Mouse (Mus musculus): Measurements from ENCODE around the gene Chd2.

DNA sequence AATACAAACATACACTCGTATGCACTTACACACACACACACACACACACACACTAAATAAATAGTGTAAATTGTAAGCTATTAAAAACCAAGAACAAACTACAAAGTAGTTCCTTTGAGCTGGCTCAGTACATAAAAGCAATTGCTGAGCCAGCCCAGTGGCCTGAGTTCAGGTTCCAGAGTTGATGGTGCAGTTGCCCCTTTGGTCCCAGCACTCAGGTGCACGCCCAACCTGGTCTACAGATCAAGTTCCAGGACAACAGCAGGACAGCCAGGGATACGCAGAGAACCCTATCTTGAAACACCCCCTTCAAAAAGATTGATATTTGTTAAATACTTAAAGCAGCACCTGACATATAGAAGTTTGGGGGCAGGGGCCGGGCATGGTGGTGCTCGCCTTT is 49.1 kb upstream of the Chd2 start:
- TF ChIP-seq POLR2A (IDR thresholded peaks at IDR 0.05; ENCODE audit: low read depth, low read length) (no peak), CTCF (IDR thresholded peaks at IDR 0.05; ENCODE audit: extremely low read depth, insufficient read depth, insufficient read length, insufficient replicate concordance) (no peak)
